Mouse (Mus musculus) large intestine, adult 2 months (tissue): ENCODE data around the gene Gab2. TPM values are rescaled to one million over a fixed set of nuclear protein-coding genes. Genes with fewer than 3 reads are reported as not detected.

ENCODE experiments used
- DNase-seq: peaks from one replicate; pipeline ENCODE4 v3.0.0-alpha.2; 2012; ENCODE audit warnings: low read depth, low spot score
- WGBS: fragments of 180-500 bp; shearing (Covaris S2); methylation state at CpG from one replicate; pipeline ENCODE4 v1.1.7; 2018; 5-methylcytosine and 5-hydroxymethylcytosine counted together
- polyA plus RNA-seq: library from polyadenylated mRNA; depleted of rRNA; stranded (reverse); fragments of >200 nt; gene quantifications from 2 replicates; pipeline ENCODE4 v1.2.3, GENCODE M21; 2012

Gene Gab2
- polyA plus RNA-seq, 1 experiment, result 8.4 TPM

DNA sequence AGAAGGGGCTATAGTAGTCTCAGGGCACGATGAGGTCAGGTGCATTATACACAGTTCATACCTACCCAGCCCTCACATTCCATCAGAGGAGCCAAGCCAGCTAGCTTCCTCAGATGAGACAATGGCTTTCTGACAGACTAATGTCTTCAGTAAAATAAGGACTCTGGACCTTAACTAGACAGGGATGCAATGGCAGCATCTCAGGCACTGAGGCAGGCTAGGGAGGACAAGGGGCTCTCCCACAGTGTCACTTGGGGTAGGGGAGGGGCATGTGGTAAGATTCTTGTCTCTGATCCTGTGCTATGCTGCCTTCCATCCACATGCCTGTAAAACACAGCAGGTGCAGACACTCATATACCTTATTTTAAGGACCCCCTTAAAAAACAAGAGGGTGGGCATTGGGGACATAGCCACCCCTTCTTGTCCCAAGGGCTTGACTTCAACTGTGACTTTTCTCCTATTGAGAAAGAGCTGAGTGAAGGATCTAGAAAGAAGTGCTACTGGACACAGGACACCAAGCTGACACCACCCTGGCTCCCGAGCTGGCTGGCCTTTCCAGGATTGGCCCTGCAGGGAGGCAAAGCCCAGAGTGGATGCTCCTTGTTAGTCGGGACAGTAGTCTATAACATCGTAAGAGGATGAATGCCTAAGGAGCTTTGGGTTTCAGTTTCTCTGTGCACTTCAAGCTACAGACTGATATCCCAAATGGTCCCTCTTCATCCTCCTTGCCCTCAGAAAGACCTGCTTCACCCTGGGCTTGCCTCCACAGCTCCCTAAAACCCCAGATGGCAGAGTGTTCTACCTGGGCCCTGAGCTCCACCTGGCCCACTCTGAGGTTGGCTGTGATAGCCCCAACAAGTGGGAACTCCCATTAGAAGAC, 228.3 kb downstream of the Gab2 start:
- no peak for DNase-seq
- 88% methylated on average over 4 of the region's 4 CpGs for WGBS

DNA sequence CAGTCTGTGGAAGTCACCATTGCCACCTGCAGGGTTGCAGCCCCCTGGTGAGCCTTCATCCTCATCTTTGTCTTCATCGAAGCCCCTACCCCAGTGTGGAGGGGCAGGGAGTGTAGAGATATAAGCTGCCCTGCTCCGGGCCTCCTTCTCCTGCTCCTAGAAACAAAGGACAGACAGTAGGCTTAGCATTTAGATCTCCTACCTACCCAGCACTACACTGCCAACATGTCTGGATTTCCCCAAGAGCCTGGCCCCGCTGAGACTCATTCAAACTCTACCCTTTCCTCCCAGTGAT, 228.9 kb downstream of the Gab2 start:
- WGBS, result 89% methylated on average over 3 of the region's 3 CpGs
- no peak for DNase-seq

DNA sequence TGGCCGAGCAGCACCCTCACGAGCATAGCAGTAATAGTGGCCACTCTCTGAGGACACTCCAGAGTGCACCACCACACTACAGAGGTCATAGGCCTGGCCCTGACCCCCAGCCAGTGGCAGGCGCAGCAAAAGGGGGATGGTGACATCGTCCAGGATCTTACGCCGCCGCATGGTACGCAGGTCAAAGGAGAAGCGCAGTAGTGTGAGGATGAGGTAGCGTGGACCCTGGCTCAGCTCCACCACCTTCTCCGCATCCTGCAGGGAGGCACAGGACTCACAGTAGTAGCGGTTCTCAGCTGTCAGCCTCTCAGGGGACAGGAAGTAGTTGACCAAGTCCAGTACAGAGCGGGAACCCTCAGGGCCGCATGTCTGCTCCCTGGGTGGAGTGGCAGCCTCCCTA, 230.2 kb downstream of the Gab2 start:
- DNase-seq, result no peak
- WGBS, result 93% methylated on average over 14 of the region's 14 CpGs

DNA sequence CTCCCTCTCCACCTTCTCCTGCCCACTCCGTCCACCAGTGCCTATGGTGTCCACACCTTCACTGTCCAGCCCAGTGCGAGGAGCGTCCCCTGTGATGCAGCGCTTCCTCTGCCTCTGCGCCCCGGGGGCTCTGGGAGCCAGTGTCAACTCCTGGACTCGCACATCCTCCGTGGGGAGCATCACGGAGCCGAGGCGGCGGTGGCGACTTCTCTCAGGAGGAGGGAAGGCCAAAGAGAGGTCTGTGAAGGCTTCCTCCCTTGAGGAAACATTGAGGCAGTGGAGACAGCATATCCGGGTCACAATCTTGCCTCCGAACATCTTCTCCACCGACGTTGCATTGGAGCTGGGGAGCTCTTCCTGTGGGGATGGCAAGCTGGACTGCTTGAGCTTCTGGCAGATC, 230.8 kb downstream of the Gab2 start:
- 87% methylated on average over 17 of the region's 17 CpGs for WGBS
- DNase-seq, result no peak

DNA sequence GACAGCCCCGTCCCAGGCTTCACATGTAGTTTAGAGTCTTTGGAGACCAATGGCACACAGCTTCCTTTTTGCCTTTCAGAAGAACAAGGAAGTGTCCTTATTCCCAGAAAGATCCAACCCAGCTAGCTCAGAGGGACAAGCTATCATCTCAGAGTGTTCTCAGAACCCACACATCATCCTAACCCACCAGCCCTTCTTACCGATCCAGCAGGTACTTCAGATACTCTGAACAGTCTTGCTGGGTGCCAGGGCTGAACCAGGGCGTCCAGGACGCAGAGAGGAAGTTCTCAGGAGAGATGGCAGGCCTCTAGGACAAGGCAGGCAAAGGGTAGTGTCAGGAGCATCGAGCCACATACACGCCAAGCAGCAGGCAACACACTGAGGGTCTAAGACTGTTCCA, 231.5 kb downstream of the Gab2 start:
- 90% methylated on average over 6 of the region's 6 CpGs for WGBS
- no peak for DNase-seq

DNA sequence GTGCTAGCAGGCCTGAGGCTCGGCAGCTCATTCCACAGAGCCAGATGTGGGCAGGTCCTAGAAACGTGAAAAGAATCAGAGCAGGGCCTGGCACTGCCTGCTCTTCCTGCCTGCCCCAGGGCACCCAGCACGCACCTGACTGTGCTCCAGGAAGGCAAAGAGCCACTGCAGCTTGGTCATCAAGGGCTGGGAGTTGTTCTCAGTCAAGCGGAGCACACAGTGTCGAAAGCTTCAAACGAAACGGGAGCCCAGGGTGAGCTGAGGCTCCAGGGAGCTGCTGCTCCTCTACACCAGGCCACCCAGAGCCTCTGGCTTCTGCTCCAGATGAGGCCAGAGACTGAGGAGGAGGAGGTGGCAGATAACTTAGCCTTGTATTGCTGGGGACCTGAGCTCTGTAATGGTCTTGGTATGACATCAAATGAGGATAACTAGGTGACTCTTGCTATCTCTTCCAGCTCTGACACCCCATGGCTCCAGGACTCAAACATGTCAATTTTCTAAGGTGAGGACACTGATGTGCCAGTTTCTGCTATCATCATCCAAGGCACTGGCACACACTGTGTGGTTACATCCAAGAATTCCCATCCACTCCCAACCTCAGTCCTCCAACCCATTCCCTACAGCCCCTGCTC, 232.1 kb downstream of the Gab2 start:
- WGBS, result 75% methylated on average over 7 of the region's 7 CpGs
- DNase-seq, result no peak

DNA sequence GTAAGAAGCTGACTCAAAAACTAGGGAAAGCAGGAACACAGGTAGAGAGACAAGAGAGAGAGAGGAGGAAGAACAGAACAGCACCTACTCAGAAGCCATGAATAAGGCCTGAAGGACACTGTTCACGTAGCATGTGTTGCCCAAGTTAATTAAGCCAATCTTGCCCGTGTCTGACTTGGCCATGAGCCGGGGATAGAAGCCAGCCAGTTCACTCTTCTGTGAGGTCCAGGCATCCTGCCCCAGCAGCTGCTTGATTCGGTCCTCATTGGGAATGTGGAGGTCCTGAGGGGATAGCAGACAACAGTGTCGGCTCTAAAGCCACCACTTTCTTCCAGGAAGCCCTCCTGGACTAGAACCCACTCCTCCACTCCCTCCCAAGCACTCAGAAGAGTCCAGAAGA, 233.3 kb downstream of the Gab2 start:
- WGBS, result 85% methylated on average over 5 of the region's 5 CpGs
- no peak for DNase-seq

DNA sequence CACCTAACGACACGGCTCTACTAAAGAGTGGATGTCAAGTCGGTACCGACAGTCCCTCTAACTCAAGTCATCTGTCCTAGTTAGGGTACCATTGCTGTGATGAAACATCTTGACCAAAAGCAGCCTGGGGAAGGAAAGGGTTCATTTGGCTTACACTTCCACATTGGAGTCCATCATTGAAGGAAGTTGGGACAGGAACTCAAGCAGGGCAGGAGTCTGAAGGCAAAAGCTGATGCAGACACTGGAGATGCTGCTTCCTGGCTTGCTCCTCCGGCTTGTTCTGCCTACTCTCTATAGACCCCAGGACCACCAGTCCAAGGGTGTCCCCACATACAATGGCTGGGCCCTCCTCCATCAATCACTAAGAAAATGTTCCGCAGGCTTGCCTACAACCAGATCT, 234.3 kb downstream of the Gab2 start:
- WGBS, result 94% methylated on average over 6 of the region's 6 CpGs
- DNase-seq, result no peak

DNA sequence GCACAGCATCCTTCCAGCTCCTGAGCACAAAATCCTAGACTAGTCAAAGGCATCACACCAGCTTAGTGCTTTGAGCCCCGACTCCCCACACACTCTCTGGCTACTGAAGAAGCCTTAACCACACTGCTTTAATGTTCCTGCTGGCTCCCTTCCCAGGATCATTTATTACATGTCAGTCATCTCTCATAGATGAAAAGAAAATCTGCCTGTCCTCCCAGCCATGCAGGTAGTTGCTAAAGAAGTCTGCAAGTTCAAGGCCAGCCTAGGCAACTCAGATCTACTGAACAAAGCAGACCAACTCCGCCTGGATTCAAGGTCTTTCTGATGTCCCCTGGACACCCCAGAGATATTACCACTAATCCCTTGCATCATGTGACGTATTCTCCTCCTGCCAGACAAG, 236.3 kb downstream of the Gab2 start:
- 66% methylated on average over 3 of the region's 3 CpGs for WGBS
- DNase-seq, result no peak

DNA sequence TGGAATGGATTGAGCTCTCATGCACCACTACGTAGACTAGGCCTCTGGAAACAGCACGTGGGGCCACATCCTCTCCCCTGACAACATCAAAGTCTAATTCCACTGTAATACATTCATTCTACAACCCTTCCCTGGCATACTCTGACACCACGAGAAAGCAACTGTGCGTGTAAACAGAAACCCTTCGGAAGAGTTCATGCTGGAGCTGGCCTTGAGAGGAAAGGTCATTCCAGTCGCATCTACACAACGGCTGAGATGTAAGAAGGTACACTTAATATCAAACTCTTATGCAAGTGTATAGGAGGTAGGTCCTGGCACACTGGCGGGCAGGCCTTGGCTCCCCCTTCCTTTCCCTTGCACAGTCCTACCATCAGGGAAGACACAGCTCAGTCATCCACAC, 243.0 kb downstream of the Gab2 start:
- WGBS, result 91% methylated on average over 8 of the region's 8 CpGs
- no peak for DNase-seq

DNA sequence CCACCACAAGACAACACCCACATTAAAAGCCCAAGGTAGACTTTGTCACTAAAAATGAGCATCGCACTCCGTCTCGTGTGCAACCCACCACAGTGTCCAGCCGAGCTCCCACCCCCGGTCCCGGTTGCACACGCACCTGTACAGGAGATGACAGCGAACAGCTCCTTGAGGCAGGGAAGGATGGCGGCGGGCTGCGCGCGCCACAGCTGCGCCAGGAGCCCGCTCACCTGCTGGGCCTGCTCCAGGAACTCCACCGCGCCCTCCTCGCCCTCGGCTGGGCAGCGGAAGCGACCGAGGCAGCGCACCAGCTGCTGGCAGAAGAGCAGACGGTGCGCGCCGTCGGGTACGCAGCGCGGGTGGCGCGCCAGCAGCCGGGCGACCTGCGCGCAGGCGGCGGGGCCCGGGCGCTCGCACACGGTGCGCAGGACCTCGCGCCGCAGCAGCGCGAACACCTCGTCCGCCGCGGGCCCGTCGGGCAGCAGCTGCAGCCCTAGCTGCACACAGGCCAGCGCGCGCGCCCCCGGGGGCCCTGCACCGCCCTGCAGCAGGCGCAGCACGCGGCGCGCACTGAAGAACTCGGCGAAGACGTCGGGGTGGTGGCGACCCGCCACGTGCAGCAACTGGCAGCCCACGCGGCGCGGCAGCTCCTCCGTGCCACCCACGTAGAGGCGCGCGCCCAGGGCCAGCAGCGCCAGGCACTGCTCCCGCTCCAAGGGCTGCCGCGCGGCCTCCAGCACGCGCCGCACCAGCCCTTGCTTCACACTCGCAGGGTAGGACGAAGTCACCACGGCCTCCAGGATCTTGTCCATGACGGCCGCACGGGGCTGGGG, 244.0 kb downstream of the Gab2 start:
- DNase-seq, result no peak
- 31% methylated on average over 96 of the region's 96 CpGs for WGBS

DNA sequence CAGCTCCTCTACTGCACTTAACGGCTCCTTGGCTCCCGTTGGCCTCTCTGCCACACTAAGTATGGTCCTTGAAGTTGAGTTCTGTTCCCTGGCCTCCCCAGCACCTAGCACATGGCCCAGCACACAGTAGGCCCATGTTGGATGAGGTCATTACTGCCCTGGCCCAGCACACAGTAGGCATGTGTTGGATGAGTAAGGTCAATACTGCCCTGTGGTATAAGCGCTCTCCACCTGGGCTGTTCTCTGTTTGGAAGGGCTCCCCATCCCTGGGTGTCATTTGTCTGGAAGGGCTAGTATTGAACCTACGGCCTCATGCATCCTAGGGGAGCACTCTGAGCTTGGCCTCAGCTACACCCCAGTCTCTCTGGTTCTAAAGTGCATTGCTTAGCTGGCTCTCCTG, 246.0 kb downstream of the Gab2 start:
- DNase-seq, result no peak
- WGBS, result 93% methylated on average over 4 of the region's 4 CpGs

DNA sequence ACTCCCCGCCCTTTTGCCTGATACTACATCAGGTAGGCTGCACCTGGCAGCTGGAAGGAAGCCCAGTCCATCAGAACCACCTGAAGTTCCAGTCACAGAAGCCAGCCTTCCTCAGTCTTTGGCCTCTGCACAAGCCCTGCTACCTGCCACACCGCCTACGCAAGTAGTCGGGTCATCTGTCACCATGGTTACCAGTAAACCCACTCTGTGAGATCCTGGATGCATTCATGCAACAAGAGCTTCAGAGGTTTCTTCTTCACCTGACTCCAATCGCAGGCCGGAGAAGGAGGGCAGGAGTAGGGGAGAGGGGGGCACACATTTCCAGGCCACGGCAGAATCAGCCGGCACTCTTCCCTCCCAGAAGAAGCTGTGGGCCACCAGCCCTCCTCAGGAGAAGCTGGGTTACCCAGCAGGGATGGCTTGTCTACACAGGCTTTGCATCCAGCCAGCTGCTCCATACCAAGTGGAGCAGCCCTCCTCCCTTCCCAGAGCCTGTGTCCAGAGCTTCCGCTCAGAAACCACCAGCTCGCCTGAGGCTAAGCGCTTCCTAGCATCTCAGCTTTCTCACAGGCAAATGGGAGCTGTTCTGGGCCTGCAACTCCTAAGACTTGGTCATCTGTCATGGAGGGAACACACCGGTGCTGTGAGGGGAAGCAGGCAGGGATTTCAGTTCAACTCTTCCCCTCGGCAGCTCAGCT, 247.7 kb downstream of the Gab2 start:
- 41% methylated on average over 13 of the region's 13 CpGs for WGBS
- DNase-seq, result peak; percentile 33

DNA sequence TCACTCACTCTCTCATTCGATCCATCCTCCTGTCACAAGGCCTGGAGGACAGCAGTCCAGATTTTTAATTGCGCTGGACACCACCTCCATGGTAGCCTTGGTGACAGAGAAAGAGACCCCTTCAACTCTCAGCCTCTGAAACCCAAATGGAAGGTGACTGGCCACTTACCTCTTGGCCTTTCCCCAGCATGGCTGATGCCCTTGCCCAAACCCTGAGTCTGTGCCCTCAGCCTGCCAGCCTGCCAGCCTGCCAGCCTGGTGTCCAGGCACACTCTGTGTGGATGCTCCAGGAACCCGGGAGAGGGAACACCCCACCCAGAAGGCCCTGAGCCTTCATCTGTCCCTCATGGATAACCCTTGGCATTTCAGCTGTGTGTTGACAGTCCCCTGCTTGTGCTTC, 248.3 kb downstream of the Gab2 start:
- 76% methylated on average over 3 of the region's 3 CpGs for WGBS
- no peak for DNase-seq

DNA sequence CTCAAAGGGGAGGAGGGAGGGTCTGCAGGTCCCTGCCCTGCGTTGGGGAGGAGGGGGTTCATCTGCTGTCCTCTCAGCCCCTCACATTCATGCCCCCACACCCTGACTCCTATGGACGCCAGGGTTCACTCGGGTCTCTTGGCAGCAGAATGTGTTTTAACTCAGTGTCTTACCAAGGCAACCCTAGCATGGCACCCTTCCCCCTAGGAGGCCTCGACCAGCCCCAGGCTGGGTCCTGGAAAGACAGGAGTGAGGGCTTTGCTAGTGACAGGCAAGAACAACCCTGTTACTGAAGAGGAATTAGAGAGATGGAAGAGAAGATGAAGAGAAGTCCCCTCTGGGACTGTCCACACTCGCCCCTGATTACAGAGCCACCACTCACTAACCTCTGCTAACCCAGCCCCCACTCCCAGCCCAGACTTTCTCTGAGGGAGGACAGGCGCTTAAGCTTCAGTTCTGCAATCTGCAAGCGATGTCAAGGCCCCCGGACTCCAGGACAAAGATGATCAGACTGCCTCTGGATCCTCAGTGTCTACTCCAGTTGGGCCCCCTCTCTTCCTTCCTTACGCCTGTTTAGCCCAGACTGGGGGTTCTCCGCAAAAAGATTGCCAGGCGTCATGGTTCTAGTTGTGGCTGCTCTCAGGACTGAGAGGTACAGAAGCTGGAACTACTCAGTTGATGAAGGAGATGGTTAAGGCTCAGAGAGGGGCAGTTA, 249.7 kb downstream of the Gab2 start:
- no peak for DNase-seq
- 60% methylated on average over 11 of the region's 11 CpGs for WGBS

DNA sequence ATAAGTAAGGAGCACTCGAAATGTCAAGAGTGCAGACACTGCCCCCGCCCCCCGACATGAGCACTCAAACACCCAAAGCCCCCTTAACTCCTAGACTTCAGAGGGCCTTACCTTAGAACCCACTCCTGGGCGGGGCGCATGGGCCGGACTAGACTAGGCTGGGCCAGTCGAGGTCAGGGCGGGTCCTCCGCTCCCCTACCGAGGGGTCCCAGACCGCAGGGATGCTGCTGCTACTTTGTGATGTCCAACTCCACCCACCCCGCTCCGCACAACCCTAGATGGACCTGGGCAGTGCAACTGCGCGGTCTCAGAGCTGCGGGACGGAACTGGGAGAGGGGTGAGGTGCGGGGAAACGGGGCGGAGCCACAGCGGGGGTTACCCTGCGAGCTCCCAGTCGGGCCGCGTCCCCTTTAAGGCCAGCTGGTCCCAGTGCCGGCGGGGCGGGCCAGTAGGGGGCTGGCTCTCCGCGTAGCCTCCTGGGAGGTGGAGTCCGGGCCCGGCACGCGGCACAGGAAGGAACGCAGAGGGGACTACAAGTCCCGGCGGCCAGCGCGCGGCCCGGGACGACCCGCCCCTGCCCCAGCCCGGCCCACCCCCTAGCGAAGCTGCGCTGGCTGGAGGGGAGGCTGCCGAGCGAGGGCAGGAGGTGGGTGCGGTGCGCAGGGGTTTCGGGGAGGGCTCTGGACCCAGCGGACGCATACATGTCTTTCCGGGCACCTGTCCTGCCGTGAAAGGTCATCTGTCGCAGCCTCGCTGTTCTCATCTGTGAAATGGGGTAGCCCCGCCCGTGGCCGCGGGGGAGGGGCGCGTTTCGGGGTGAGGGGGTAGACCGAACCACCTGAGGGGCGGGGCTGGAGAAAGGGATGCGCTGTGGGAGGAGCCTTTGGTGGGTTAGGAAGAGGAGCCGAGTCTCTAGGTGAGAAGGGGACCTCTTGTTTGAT, 250.6 kb downstream of the Gab2 start, which contains the start of the genes Usp35 and Kctd21:
Usp35 (minus strand) TSS at position 295 of the 941 bp plus-strand sequence.
Kctd21 (plus strand) TSS at position 602 of the 941 bp plus-strand sequence.
- DNase-seq, result peak; percentile 59
- 1% methylated on average over 68 of the region's 68 CpGs for WGBS

DNA sequence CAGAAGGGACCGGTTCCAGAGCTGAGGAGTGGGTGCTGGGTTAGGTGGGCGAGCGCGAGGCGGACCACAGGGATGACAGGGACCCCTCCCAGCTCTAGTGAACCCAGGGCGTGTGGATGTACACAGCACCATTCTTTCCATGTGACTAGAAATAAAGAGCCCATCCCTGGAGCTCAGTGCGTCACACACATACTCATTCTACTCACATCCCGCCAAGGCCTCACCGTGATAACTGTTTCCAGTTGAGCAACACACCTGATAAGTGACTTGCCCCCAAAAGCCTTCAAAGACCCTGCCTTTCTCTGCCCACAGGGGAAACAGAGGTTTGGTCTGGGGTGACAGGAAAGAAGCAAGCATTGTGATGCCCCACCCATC, 251.3 kb downstream of the Gab2 start:
- 2% methylated on average over 9 of the region's 9 CpGs for WGBS
- no peak for DNase-seq
